Mouse (Mus musculus) testis, postnatal 14 days (tissue): Measurements from ENCODE around the gene Helz.
"Not testable (repeated sequence)": the region's sequence is repeated elsewhere in the genome, so short reads cannot be mapped to it uniquely, and the experiment has no call there.

Experiments
- DNase-seq: peaks from one replicate; pipeline ENCODE4 v3.0.0; 2021; ENCODE audit warnings: low spot score

The Helz gene

DNA sequence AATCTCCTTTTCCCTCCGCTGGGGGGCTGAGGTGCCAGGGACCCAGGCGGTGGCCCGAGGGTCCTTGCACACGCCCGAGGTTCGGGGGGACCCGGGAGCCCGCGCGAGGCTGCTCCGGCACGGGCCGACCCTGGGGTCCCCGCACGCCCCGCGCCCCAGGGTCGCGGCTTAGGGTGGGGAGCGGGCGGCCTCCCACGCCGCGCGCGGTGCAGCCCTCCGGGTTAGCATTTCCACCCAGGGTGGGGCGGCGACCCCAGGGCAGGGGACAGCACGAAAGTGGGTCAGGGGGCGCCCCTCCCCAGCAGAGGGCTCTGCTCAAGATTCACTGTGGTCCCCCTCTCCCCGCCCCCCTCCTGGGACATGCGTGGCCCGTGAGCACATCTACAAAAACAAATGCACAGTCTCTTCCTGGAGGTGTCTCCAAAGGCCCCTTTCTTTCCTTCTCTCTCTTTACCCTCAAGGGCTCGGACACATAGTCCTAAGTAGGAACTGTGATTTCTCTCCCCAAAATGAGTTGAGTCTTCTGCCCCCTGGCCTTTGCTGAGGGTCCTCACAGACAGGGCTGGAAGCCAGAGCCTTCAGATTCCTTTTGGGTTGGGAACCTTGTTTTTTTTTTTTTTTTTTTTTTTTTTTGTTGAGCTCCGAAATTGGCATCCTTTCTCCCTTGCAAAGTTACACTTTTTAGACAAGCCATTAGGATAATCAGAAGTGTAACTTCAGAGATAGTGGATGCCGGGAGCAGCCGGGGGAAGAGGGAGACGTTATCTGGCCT lies 660 bp downstream of the Helz start:
- DNase-seq: peak; percentile 47

DNA sequence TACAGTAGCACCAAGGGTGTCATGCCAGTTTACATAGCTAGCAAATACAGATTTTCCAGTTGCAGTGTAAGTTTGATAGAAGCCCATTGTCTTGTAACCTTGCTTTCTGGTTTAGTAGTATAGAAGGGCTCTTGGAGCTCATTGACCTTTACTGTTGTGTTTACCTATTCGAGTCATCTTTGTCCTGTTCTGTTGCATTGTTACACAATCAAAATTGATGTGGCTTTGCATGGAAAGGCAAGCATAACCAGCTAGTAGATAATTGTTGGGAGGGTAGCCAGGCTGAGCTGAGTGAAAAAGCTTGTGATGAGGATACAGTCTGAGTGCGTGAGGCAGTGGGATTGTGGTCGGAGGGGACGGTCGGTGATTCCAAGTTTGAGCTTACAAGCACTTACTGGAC lies 12.1 kb downstream of the Helz start:
- DNase-seq: no peak

DNA sequence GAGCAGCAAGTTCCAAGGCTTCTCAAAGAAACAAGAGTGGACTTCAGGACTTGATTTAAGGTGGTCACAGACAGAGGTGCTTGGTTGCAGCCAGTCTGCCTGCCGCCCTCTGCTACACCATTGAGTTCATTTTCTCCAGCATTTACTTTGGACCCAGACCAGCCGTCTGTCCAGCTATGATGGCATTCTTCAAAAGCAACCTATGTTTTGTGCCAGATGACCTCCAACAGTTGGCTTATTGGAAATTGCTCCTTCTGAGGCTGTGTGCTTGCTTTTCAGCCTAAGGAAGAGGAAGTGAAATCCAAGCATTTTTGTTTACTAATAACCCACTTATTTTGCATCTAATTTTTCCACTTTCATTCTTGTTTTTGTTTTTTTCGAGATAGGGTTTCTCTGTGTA lies 19.7 kb downstream of the Helz start:
- DNase-seq: no peak

DNA sequence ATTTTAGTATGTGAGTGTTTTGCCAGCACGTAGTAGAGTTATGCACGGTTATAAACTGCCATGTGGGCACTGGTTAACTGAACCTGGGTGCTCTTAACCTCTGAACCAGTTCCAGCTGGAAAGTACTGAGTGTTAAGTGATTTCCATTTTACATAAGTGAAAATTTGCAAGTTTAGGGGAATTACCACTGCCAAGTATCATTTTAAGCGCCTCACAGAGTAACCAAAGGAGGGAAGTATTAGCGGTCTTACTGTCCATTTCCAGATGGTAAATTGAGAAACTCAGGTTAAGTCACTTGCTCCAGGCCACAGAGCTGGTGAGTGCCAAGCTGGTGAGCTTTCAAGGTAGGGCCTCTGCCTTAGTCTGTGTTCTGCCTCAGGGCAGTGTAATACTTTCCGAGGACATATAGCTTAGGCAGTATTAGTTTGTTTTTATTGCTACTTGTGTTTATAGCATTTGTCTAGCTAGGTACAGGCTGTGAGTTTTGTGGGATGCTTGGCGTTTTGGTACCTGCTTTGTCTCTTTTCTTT lies 20.8 kb downstream of the Helz start:
- no peak for DNase-seq

DNA sequence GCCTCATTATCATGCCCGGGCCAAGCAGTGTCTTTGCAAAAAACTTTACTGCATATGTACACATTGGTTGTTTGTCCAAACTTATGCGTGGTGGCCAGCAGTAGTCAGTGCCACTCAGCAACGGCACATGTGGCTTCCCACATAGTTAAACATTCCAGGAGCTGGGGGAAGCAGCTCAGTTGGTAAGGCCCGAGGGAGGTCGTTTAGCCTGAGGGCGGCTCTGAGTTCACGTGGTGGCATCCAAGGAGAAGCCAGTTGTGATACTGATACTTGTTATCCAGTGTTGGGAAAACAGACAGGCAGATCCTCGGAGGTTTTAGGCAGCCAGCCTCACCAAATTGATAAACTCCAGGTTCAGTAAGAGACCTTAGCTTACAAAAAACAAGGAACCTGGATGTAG lies 23.2 kb downstream of the Helz start:
- not testable (repeated sequence) for DNase-seq

DNA sequence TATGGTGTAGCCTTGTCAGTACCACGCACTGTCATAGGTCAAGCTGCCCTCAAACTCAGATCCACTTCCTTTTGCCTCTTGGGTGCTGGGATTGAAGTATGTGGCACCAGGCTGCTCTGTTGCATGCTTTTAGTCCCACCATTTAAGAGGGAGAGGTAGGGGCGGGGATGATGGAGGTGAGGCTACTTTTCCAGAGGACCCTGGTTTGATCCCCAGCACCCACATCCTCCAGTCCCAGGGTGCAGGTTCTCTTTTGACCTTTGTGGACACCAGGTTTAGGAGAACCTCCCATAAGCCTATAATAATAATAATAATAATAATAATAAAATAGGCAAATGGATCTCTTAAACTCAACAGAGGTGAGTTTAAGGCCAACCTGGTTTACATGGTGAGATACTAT lies 23.6 kb downstream of the Helz start:
- DNase-seq: no peak

DNA sequence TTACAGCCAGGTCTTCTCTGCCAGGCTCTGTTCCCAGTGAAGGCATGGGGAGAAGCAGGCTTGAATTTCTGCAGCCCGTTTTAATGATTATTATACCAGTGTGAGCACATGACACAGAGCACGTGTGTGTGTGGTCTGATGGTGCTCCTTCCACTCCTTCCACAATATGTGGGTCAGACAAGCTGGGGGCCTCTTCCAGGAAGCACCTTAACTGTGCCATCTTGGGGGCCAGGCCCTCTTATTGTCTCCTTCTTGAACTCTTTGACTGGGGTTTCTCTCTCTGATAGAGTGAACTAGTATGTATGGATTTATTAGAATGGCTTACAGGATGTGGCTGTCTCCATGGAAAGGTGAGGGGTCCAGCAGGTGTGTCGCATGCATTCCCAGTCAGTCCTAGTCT lies 24.8 kb downstream of the Helz start:
- no peak for DNase-seq

DNA sequence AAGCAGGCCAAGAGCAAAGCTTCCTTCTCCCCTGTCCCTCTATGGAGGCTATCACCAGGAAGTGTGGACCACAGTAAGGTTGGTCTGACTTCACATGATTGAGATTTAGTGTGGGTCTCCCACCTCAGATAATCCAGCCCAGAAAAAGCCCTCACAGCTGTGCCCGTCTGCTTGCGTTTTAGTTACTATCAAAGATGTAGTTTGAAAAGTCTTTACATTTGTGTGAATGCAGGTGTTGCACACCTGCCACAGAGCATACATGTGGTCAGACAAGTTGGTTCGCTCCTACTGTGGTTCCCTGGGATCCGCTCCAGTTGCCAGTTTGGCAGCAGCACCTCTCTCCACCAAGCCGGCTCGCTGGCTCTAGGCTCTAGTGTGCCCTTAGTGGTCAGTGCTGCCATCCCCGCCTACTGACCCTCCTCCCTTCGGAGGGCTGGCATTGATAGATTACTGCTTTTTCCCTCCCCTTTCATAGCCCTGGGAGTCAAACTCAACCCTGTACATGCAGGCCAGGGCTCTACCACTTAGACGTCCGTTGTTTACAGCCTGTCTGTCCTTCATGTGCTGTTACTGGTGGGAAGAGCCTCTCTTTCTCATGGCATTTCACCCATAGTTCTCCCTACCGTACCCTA lies 25.4 kb downstream of the Helz start:
- DNase-seq: peak; percentile 25

DNA sequence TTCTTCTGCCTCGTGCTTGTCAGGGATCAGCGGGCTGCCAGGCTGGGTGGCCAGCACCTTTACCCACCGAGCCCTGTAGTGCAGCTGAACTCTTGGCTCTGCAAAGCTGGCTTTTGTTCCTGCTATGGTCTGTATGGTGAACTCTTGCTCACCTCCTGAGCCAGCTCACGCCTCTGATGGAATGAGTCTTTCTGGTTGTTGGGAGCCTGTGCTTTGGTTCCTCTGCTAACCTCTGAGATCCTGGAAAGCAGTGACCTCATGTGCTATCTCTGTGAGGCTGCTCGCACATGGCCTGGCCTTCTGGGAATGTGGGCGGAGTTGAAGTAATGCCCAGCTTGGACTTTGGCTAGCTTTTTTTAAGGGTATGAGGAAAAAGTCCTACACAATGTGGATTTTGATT lies 26.1 kb downstream of the Helz start:
- DNase-seq: peak; percentile 34

DNA sequence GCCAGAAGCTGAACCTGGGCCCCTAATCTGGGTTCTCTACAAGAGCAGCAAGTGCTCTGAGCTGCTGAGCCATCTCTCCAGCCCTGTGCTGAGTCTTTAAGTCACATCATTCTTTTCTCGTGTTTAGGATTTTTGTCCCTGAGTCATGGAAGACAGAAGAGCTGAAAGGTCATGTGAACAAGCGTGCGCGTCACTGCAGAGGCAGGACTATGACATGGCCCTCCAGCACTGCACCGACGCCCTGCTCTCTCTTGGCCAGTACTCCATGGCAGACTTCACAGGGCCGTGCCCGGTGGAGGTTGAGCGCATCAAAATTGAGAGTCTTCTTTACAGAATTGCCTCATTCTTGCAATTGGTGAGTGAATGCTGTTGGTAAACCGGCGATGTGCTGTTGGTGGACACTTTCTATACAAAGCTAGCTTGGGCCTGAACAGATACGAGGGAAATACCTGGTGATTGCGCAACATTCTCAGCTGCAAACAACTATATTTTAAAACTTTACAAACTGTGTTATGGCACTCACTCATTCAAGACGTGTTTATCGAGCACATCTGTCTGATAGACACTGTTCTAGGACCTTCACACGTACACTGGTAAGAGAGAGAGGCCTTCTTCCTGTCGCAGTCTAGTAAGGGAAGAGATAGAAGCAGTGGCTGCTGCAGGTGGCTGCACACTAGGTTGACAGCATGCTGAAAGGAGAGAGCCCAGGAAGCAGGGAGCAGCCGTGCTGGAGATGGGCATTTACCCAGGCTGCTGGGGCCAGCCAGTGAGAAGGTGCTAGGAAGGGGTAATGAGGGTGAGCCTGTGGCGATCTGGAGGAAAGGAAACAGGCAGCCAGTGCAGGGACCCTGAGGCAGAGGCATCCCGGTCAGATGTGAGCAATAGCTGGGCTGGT lies 27.3 kb downstream of the Helz start:
- DNase-seq: no peak

DNA sequence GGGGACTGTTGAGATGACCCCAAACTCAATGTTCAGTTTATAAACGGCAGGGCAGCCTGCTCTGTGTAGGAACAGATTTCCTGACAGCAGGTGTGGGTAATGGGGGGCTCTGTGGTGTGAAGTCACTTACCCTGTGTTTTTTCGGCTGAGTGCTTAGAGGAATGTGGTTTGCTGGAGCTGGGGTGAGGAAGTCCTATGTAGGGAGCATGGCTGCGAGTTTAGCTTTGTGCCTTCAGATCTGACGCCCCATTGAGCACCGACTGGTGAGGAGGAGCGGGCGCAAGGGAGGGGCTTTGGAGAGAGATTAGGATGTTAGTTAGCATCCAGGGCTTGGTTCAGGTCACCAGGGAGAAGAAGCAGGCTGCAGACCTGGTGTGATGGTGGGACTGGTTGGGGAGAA lies 28.5 kb downstream of the Helz start:
- no peak for DNase-seq

DNA sequence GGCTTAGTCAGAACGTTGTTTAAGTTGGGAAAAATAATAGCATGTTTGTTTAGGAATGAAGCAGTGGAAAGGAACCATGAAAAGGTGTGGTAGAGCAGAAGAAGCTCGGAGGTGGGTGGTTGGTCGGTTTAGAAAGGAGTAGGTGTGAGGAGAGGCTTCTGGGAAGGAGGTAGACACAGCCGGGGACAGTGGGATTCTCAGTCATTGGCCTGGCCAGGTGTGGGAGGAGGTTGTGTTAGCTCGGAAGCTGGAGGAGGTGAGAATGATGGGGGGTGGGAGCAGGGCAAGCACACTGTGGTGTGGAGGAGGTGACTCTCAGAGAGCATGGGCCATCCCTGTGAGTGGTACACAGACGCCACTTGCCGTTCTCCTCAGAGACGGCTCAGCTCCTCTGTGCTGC lies 29.7 kb downstream of the Helz start:
- DNase-seq: no peak

DNA sequence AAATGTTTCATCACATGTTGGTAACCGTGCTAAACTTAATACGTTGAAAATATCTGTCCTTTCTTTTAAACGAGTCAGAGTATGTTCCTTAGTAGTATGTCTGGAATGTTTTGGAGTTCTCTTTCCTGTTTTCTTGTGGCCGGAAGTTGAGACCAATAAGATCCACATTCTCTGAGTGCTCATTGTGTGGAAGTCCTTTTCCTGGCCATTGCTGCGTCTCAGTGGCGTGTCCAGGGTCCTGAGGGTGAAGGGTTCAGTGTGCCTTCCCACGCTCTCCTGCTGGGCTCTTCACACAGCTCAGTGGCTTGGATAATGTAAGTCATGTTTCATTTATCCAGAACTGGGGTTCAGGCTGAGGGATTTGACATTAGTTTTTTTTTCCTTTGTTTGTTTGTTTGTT lies 30.5 kb downstream of the Helz start:
- DNase-seq: no peak

DNA sequence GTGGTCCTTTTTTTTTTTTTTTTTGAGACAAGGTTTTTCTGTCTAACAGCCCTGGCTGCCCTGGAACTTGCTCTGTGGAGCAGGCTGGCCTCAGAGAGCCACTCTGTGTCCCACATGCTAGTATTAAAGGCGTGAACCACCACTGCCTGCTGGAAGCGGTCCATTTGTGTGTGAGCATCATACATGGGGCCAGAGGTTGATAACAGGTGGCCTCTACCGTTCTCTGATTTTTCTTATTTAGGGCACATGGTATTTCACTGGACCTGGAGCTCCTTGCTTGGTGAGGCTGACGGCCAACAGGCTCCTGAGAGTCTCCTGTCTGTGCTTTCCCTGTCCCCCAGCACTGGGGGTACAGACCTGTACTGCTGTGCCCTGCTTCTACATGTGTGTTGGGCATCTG lies 33.1 kb downstream of the Helz start:
- DNase-seq: no peak

DNA sequence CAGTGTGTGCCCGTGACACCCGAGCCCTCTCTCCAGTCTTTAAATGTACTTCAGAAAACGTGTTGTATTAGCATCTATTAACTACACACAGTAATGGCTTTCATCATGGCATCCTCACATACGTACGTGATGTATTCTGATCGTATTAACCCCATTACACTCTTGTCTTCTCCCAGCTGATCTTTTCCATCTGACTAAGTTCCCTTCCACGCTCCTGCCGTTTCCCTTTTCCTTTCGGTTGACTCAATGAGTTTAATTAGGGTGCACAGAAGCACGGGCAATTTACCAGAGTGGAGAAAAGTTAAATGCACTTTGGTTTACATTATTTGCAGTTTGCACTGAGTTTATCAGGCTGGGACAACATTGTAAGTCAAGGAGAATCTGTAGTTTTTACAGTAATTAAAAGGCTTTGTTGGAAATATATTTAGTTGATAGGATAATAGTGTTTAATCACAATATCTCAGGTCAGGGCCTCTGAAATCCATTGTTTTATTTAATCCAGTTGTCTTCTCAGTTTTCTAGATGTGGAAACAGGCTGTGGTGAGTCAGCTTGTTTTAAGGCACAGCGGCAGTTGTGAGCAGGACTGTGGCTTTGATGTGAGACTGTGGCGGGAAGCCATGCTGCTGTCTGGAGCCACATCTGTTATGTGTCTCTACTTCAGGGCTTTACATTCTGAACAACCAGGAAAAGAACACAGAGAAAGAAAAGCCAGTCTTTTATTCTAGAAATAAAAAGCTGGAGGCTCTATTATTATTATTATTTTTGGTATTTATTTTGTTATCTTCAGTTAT lies 37.1 kb downstream of the Helz start:
- no peak for DNase-seq

DNA sequence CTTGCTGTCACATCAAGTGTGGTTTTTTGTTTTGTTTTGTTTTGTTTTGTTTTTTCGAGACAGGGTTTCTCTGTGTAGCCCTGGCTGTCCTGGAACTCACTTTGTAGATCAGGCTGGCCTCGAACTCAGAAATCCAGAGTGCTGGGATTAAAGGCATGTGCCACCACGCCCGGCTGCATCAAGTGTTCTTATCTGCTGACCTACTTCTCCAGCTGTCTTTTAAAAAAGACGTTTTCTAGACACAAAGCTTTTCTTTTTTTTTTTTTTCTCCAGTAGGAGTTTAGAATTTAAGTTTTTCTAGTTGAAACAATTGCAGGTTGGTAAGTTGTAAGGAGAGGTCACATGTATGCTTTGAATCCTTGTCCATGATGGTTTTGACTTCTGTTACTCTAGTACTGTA lies 38.4 kb downstream of the Helz start:
- DNase-seq: not testable (repeated sequence)

DNA sequence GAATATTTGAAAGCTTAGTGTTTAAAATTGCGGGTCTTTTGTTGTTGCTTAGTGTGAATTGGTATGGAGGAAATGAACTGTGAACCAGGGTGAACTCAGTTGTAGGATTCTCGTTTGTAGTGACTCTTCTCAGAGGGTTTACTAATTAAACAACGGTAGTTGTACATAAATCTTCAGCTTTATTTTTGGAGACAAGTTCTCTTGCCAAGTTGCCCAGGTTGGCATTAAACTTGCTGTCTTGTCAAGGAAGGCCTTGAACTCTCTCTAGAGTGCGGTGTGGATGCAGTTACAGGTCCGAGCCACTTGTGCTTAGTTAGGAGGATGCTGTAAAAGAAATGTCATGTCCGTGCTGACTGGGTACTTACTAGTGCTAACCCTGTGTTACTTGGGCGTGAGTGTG lies 39.4 kb downstream of the Helz start:
- DNase-seq: no peak

DNA sequence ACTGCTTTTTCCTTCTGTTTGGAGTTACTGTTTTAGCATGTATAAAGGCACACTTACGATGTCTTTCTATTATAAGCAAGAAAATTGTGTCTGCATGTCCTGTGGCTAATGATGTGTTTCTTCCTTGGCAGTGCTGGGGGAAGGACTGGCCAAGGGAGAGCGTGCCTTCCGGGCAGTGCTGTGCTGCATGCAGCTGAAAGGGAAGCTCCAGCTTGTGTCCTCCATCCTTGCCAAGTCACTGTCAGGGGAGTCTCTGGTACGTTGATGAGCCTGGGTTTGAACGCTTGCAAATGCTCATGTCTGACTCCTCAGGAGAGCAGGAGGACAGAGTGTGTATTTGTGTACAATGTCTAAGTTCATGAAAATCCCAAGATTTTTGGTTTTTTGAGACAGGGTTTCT lies 44.8 kb downstream of the Helz start:
- DNase-seq: no peak

DNA sequence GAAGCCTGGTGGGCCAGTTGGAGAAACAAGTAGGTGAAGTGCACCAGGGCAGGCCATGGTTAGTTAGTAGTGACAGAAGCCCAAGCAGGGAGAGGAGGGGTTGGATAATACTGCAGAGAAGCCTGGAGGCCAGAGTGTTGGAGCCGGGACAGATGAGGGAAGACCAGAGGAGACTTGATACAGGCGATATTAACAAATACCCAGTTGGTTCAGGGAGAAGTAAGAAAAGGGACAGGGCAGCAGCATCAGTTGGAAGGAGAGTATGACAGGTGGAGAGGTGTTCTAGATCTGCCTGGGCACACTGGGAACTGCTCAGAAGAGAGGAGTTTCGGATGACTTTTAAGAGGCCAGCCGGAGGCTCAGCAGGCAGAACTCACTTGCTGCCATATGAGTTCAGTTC lies 49.7 kb downstream of the Helz start:
- no peak for DNase-seq

DNA sequence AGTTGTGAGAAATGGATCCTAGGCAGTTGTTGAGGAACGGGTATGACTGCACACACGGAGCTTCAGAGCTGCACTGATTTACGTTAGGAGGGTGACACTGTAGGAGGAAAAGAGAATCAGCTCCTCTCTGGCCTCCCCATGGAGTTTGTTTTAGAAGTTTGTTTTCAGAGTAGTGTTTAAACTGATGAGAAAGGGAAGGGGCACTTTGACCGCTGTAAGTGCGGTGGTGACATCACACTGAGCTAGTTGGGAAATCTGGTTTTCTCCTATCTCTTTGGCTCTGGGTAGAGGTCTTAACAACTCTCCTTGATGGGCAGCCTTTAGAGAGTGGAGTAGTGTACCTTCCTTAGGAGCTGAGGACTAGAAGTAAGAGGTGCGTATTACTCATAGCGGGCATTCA lies 58.0 kb downstream of the Helz start:
- DNase-seq: no peak

DNA sequence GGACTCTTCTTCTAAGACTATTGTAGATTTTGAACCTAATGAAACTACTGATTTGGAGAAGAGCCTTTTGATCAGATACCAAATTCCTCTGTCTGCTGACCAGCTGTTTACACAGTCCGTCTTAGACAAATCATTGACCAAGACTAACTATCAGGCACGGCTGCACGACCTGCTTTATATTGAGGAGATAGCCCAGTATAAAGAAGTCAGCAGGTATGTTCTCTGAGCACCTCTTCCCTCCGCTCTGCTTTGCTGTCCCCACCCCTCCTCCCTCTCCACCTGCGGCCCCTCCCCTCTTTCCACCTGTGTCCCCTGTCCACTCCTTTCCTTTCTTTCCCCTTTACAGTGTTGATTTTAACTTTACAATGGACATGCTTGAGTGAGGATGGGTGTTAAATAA lies 66.2 kb downstream of the Helz start:
- no peak for DNase-seq

DNA sequence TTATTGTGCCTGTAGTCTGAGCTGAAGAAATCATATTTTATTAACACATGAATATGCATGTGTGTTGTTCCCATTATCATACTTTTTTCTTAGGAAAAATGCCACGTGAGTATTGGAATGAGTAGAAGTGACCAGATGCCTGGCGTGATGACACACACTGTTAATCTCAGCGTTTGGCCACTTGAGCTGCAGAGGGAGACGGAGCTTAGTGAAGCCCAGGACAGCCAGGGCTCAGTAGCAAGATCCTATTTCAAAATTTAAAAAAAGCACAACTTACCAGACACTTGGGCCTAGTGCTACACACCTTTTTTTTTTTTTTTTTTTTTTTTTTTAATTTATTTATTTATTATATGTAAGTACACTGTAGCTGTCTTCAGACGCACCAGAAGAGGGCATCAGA lies 68.0 kb downstream of the Helz start:
- DNase-seq: no peak
